Mouse (Mus musculus): ENCODE data around the gene Prr15l. TPM values are rescaled to one million over a fixed set of nuclear protein-coding genes. Genes with fewer than 3 reads are reported as not detected.

The Prr15l gene
- total and polyA plus RNA-seq, 2 experiments, result 0.46 to 0.64 TPM

DNA sequence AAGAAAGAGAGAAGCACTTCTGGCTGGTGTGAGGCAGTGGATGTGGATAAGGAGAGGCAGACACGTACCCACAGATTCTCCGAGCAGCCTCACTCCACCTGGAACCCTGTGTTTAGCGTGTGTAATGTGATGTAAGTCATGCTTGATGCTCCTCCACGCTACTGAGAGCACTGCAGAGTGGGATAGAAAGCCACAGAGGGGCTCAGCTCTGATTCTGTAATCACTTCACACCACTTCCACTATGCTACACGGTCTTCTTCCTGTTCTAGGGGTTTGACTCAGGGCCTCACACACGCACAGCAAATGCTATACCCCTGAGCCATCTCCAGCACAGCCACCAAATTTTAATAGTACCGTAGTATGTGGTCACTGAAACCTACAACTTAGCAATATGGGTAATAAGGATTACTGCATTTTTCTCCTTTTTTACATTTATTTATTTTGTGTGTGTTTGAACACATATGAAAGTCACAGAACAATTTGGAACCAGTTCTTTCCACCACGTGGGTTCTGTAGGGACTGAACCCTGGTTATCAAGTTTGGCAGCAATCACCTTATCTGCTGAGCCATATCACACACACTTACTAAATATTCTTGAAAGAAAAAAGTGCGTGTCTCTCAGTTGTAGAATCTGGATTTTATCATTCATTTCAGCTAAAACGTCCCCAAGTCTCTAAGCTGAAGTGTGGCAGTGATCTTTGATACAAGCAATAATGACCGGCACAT, 39.8 kb downstream of the Prr15l start:
- H3K4me1 ChIP-seq (ENCODE audit: control insufficient read depth, insufficient read depth, low read length), result peaks cover 20% of the 10 kb centered on the region

GRCm38 (mm10) chr11:96968476-96968875, 40.6 kb downstream of the Prr15l start:
- WGBS, result 50% methylated on average over 6 of the region's 6 CpGs
- H3K4me1 ChIP-seq (ENCODE audit: control insufficient read depth, insufficient read depth, low read length), result peaks cover 20% of the 10 kb centered on the region
- no peaks in the 10 kb centered on the region for H3K36me3 ChIP-seq (ENCODE audit: control insufficient read depth, insufficient read depth, low read length)
- peak overlapping the region; percentile 43 for H3K27ac ChIP-seq (replicated peaks; ENCODE audit: insufficient read depth, low read depth, low read length)
- no peak for TF ChIP-seq CTCF (IDR thresholded peaks at IDR 0.05; ENCODE audit: low read depth, low read length)
- no peak for TF ChIP-seq POLR2A (IDR thresholded peaks at IDR 0.05; ENCODE audit: extremely low read depth, insufficient read depth, low read length)
- H3K79me2 ChIP-seq (ENCODE audit: control insufficient read depth, insufficient read depth, low read length), result peaks cover 7% of the 10 kb centered on the region; the same call in 1 of the 2 replicates
- no peaks in the 10 kb centered on the region for H3K27me3 ChIP-seq (ENCODE audit: control insufficient read depth, insufficient read depth, low read length)
- no peak for DNase-seq (ENCODE audit: extremely low read depth, low read depth, low spot score)
- H3K9ac ChIP-seq (ENCODE audit: low read depth, low read length), result peak overlapping the region; percentile 5; the same call in 1 of the 2 replicates
- no peak overlapping the region for H3K4me3 ChIP-seq (ENCODE audit: insufficient read depth, low read depth, low read length)

More for the DNA sequence above, 39.8 kb downstream of the Prr15l start:
- no peaks in the 10 kb centered on the region for H3K36me3 ChIP-seq (ENCODE audit: control insufficient read depth, insufficient read depth, low read length)
- H3K4me3 ChIP-seq (ENCODE audit: insufficient read depth, low read depth, low read length), result peak overlapping the region; percentile 45
- H3K79me2 ChIP-seq (ENCODE audit: control insufficient read depth, insufficient read depth, low read length), result peaks cover 7% of the 10 kb centered on the region; the same call in 1 of the 2 replicates
- WGBS, result 36% methylated on average over 11 of the region's 11 CpGs
- DNase-seq (ENCODE audit: extremely low read depth, low read depth, low spot score), result peak; percentile 42
- peak overlapping the region; percentile 77 for H3K27ac ChIP-seq (replicated peaks; ENCODE audit: insufficient read depth, low read depth, low read length)
- H3K27me3 ChIP-seq (ENCODE audit: control insufficient read depth, insufficient read depth, low read length), result no peaks in the 10 kb centered on the region
- peak overlapping the region; percentile 29 for H3K9ac ChIP-seq (ENCODE audit: low read depth, low read length)
- TF ChIP-seq POLR2A (IDR thresholded peaks at IDR 0.05; ENCODE audit: extremely low read depth, insufficient read depth, low read length) (no peak), CTCF (IDR thresholded peaks at IDR 0.05; ENCODE audit: low read depth, low read length) (no peak)

- Histone ChIP-seq H3K27ac (replicated peaks; ENCODE audit: insufficient read depth, low read depth, low read length) (peak overlapping the region; percentile 43), H3K27me3 (ENCODE audit: control insufficient read depth, insufficient read depth, low read length) (no peaks in the 10 kb centered on the region), H3K79me2 (ENCODE audit: control insufficient read depth, insufficient read depth, low read length) (peaks cover 12% of the 10 kb centered on the region; the same call in 1 of the 2 replicates), H3K9ac (ENCODE audit: low read depth, low read length) (no peak overlapping the region), H3K4me3 (ENCODE audit: insufficient read depth, low read depth, low read length) (no peak overlapping the region), H3K36me3 (ENCODE audit: control insufficient read depth, insufficient read depth, low read length) (no peaks in the 10 kb centered on the region), H3K4me1 (ENCODE audit: control insufficient read depth, insufficient read depth, low read length) (peaks cover 20% of the 10 kb centered on the region)
- no peak for DNase-seq (ENCODE audit: extremely low read depth, low read depth, low spot score)
- TF ChIP-seq POLR2A (IDR thresholded peaks at IDR 0.05; ENCODE audit: extremely low read depth, insufficient read depth, low read length) (no peak), CTCF (IDR thresholded peaks at IDR 0.05; ENCODE audit: low read depth, low read length) (no peak)
- WGBS, result 56% methylated on average over 5 of the region's 5 CpGs
Observed at GRCm38 (mm10) chr11:96969280-96969722, 41.4 kb downstream of the Prr15l start.

DNA sequence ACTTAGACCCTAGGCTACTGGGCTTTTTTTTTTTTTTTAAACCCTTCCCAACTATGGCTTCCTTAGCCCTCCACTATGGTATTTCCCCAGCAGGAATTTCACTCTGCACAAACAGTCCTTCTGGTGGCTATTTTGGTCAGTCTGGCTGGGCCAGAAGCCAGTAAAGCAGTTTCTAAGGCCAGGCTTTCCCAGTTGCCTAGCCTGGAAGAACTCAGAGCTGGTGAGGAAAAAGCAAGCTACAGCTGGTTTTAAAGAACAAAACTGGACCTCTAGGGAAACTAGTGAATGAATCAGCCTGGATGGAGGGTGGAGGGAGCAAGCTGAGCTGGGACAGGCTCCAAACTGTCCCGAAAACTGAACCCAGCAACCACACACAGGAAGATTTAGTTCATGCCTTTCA, 41.8 kb downstream of the Prr15l start:
- DNase-seq (ENCODE audit: extremely low read depth, low read depth, low spot score), result peak; percentile 32
- WGBS, result 35% methylated on average over 1 of the region's 1 CpGs

GRCm38 (mm10) chr11:96970341-96970740, 42.4 kb downstream of the Prr15l start:
- TF ChIP-seq POLR2A (IDR thresholded peaks at IDR 0.05; ENCODE audit: extremely low read depth, insufficient read depth, low read length) (no peak), CTCF (IDR thresholded peaks at IDR 0.05; ENCODE audit: low read depth, low read length) (no peak)
- Histone ChIP-seq H3K79me2 (ENCODE audit: control insufficient read depth, insufficient read depth, low read length) (peaks cover 15% of the 10 kb centered on the region; the same call in 1 of the 2 replicates), H3K9ac (ENCODE audit: low read depth, low read length) (no peak overlapping the region), H3K4me1 (ENCODE audit: control insufficient read depth, insufficient read depth, low read length) (peaks cover 20% of the 10 kb centered on the region), H3K27ac (replicated peaks; ENCODE audit: insufficient read depth, low read depth, low read length) (peak overlapping the region; percentile 35), H3K27me3 (ENCODE audit: control insufficient read depth, insufficient read depth, low read length) (no peaks in the 10 kb centered on the region), H3K4me3 (ENCODE audit: insufficient read depth, low read depth, low read length) (no peak overlapping the region), H3K36me3 (ENCODE audit: control insufficient read depth, insufficient read depth, low read length) (no peaks in the 10 kb centered on the region)
- WGBS, result 51% methylated on average over 3 of the region's 3 CpGs
- no peak for DNase-seq (ENCODE audit: extremely low read depth, low read depth, low spot score)

More for the DNA sequence above, 41.8 kb downstream of the Prr15l start:
- H3K79me2 ChIP-seq (ENCODE audit: control insufficient read depth, insufficient read depth, low read length), result peaks cover 13% of the 10 kb centered on the region; the same call in 1 of the 2 replicates
- H3K4me3 ChIP-seq (ENCODE audit: insufficient read depth, low read depth, low read length), result no peak overlapping the region
- H3K36me3 ChIP-seq (ENCODE audit: control insufficient read depth, insufficient read depth, low read length), result no peaks in the 10 kb centered on the region
- H3K9ac ChIP-seq (ENCODE audit: low read depth, low read length), result no peak overlapping the region
- H3K27ac ChIP-seq (replicated peaks; ENCODE audit: insufficient read depth, low read depth, low read length), result peak overlapping the region; percentile 43
- H3K4me1 ChIP-seq (ENCODE audit: control insufficient read depth, insufficient read depth, low read length), result peaks cover 20% of the 10 kb centered on the region
- H3K27me3 ChIP-seq (ENCODE audit: control insufficient read depth, insufficient read depth, low read length), result no peaks in the 10 kb centered on the region
- TF ChIP-seq CTCF (IDR thresholded peaks at IDR 0.05; ENCODE audit: low read depth, low read length) (no peak), POLR2A (IDR thresholded peaks at IDR 0.05; ENCODE audit: extremely low read depth, insufficient read depth, low read length) (no peak)

- H3K79me2 ChIP-seq (ENCODE audit: control insufficient read depth, insufficient read depth, low read length), result peaks cover 20% of the 10 kb centered on the region; the same call in 1 of the 2 replicates
- H3K4me1 ChIP-seq (ENCODE audit: control insufficient read depth, insufficient read depth, low read length), result peaks cover 26% of the 10 kb centered on the region
- no peak overlapping the region for H3K27ac ChIP-seq (replicated peaks; ENCODE audit: insufficient read depth, low read depth, low read length)
- no peak for TF ChIP-seq POLR2A (IDR thresholded peaks at IDR 0.05; ENCODE audit: extremely low read depth, insufficient read depth, low read length)
- TF ChIP-seq CTCF (IDR thresholded peaks at IDR 0.05; ENCODE audit: low read depth, low read length), result no peak
- no peak for DNase-seq (ENCODE audit: extremely low read depth, low read depth, low spot score)
- H3K27me3 ChIP-seq (ENCODE audit: control insufficient read depth, insufficient read depth, low read length), result no peaks in the 10 kb centered on the region
- H3K4me3 ChIP-seq (ENCODE audit: insufficient read depth, low read depth, low read length), result no peak overlapping the region
- no peak overlapping the region for H3K9ac ChIP-seq (ENCODE audit: low read depth, low read length)
- H3K36me3 ChIP-seq (ENCODE audit: control insufficient read depth, insufficient read depth, low read length), result no peaks in the 10 kb centered on the region
- 86% methylated on average over 5 of the region's 5 CpGs for WGBS
Observed at GRCm38 (mm10) chr11:96972906-96973305, 45.0 kb downstream of the Prr15l start.

Data from liver, adult 2 months (tissue).